Mouse (Mus musculus) cerebellum, adult 2 months (tissue): ENCODE measurements around the gene Gkap1.

ENCODE experiments used
- CTCF ChIP-seq: fragments of 200-500 bp; IDR thresholded peaks from 2 replicates; pipeline ENCODE4 v1.5.1; 2011; ENCODE audit warnings: low read depth, mild to moderate bottlenecking, control low read depth, low read length, moderate library complexity, borderline replicate concordance; ENCODE audit not compliant: insufficient read depth
- POLR2A ChIP-seq: fragments of 200-500 bp; IDR thresholded peaks from 2 replicates; pipeline ENCODE4 v1.6.1; 2011; ENCODE audit warnings: low read length, control low read depth, borderline replicate concordance; ENCODE audit not compliant: insufficient read depth

GRCm38 (mm10) chr13:58314991-58315390 is 39.5 kb upstream of the Gkap1 start:
- TF ChIP-seq CTCF (no peak), POLR2A (no peak)
